Mouse (Mus musculus) kidney, postnatal 36 days (tissue): Measurements from ENCODE around the gene Rora.

ENCODE experiments used
- DNase-seq, 2 experiments: peaks; one replicate each; pipeline ENCODE4 v3.0.0; 2021 to 2022; ENCODE audit warnings: mixed read lengths in 2 of 2

The Rora gene

DNA sequence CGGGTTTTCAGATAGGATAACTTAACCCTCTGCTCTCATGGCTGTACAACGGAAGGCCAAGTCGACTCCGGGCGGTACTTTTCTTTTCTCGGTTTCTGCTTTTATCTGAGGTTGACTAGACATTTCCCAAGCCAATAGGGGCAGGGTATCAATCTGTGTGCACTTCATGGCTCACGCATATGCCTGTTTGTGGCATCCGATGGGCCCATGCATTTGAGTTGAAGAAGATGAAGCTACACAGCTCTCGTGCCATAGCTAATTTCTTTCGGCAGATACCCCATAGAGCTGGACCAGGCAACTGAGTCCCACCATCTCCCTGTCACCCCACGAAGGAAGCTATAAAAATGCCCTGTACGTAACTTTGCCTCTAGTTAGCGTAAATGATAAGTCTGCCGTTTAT is 641.3 kb downstream of the Rora start:
- no peak for DNase-seq

DNA sequence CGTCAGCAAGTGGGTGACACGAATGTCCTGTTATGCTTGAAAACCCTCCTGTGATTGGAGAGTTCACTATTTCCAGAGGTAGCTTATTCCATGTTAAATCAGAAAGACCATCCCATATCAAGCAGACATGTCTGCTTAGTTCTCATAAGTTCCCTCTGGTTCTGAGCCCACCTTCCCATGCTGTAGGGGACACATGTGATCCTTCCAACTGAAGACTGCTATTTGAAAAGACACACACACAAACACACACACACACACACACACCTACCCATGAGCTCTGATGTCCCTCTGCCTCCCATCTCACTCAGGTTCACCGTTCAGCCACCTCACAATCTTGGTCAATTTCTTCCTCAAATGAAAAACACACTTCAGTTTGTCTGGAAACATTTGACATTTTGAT is 642.2 kb downstream of the Rora start:
- no peak for DNase-seq

- DNase-seq: peak; percentile 85 to 87
Measured at GRCm38 (mm10) chr9:69296418-69296817, 642.8 kb downstream of the Rora start.

- no peak for DNase-seq
Measured at GRCm38 (mm10) chr9:69297766-69298375, 644.3 kb downstream of the Rora start.

DNA sequence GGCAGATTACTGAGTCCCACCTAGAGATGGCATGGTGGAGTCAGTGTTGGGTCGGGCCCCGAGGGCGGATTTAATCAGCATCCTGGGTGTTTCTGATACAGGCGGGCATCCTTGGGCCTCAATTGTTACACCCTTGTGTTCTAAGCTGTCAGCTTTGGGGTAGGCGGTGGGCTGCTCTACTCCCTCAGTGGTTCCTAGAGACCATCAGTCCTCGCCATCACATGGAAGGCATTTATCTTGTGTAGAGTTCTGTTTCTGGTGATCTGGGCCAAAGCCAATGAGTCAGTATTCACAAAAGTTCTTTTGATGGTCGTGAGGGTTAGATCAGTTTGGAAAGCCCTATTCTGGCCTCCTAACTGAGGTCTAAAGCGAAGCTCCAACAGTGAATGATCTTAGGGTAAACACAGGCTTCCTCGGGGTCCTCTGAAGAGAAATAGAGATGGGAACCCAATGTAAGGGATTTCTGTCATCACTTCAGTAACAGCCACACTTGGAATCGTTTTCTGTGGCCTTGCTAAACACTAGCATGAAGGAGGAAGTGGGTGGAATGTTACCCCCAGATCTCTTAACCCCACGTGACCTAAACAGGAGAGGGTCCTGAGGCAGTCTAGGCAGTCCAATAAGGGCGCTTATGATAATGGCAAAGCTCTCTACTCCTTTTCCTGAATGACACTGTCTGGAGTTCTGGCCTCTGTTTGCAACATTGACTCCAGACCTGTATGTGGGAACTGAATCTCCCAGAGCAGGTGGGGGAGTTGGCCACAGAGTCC is 645.2 kb downstream of the Rora start:
- DNase-seq: no peak

GRCm38 (mm10) chr9:69299484-69299883 is 645.9 kb downstream of the Rora start:
- no peak for DNase-seq

DNA sequence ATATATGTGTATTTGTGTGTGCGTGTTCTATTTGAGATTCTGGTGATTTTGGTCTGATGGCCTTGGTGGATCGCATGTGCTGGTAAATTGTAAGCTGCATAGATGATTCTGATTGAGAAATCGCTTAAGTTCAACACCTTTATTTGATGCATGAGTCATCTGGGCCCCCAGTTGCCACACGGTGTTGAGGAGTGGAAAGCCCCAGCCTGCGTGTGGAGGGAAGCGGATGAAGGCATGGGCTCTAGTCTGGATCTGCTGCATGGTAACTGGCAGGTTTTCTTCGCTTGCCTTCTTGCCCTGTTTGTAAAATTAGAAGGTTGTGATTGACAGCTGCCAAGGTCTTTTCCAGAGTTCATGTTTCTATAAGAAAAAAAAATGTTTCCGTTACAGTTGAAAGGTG is 646.7 kb downstream of the Rora start:
- no peak for DNase-seq

DNA sequence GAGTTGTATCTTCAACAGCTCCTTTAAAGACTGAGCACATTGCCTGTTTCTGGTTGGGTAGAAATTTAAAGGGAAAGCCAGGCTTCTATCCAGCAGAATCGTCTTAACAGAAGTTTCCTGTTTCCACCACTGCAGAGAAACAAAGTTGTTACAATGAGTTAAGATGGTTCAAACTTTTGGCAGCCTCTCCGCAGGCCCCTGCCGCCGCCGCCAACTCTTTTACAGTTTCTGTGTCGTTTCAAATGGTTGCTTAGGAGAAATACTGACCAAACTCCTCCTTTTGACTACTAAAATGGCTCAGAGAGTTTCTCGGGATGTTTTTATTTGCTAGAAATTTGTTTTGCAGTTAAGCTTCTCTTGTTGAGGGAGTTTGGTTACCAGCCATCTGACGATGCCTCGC is 647.9 kb downstream of the Rora start:
- peak; percentile 30 to 51 for DNase-seq

- DNase-seq: no peak
Measured at GRCm38 (mm10) chr9:69301955-69302354, 648.4 kb downstream of the Rora start.

DNA sequence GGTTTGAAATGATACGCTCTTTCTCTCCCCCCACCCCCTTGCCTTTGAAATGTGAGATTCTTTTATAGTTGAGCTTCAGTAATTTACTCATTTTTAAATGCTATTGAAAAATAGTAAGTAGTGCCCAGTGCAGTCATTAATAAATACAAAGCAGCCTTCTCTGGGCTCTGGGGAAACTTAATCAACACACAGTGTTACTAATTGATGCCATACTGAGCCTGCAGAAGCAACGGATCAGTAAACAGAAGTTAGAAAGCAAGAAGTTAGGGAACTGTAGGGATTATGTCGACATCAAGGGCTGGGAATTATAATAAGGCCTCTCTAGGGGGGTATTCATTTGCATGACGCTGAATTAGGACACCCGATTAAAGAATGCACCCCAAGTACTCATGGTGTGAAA is 649.3 kb downstream of the Rora start:
- DNase-seq: no peak

GRCm38 (mm10) chr9:69303346-69303944 is 649.9 kb downstream of the Rora start:
- no peak for DNase-seq

- DNase-seq: no peak
Measured at GRCm38 (mm10) chr9:69303962-69304361, 650.4 kb downstream of the Rora start.

GRCm38 (mm10) chr9:69304492-69304891 is 650.9 kb downstream of the Rora start:
- no peak for DNase-seq

DNA sequence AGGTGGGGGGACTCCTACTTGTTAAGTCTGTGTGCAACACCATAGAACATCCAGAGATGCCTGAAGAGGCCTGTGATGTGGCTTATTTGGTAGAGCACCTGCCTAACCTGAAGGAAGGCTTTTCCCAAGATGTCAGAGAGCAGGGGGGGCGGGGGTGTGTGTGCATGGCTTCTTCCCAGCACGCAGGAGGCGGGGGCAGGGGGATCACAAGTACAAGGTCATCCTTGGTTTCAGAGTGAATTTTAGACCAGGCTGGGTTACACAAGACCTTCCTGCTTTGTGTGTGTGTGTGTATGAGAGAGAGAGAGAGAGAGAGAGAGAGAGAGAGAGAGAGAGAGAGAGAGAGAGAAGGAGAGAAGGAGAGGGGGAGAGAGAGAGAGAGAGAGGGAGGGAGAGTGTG is 651.4 kb downstream of the Rora start:
- peak in 1 of 2 experiments; percentile 34 for DNase-seq

- DNase-seq: peak in 1 of 2 experiments; percentile 19
Measured at GRCm38 (mm10) chr9:69306734-69307528, 653.3 kb downstream of the Rora start.

DNA sequence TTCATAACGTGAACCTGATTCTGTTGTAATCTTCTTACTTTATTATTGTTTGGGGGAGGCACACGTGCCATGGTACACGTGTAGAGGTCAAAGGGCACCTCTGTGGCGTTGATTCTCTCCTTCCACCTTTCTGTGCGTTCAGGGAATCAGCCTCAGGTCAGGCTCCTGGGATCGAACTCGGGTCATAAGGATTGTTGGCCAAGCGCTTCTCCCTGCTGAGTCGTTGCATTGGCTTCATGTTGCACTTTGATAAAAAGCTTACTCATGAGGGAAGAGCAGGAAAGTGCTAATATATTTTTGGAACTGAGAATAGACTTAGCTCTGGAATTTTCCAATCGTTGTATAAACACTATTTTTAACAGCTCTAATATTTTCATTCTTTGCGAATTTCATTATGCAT is 654.4 kb downstream of the Rora start:
- DNase-seq: no peak

DNA sequence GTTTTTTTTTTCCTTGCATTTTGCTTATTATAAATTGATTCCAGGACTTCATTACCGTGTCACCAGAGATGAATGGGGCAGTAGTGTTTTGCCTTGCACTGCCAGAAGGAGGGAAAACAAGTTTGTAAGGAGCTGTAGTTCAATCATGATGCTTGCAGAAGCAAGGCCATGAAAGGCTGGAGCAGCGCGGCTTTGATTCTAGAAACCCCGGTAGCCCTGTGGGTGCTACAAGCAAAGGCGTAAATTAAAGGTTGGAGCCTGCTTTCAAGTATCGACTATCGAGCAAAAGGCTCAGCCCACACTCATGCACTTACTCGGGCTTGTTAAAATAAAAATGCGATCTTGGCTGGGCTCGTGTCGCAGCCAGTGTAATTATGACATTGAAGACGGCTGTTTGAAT is 656.9 kb downstream of the Rora start:
- no peak for DNase-seq

- no peak for DNase-seq
Measured at GRCm38 (mm10) chr9:69313297-69313696, 659.7 kb downstream of the Rora start.

- DNase-seq: no peak
Measured at GRCm38 (mm10) chr9:69314451-69315210, 661.0 kb downstream of the Rora start.

DNA sequence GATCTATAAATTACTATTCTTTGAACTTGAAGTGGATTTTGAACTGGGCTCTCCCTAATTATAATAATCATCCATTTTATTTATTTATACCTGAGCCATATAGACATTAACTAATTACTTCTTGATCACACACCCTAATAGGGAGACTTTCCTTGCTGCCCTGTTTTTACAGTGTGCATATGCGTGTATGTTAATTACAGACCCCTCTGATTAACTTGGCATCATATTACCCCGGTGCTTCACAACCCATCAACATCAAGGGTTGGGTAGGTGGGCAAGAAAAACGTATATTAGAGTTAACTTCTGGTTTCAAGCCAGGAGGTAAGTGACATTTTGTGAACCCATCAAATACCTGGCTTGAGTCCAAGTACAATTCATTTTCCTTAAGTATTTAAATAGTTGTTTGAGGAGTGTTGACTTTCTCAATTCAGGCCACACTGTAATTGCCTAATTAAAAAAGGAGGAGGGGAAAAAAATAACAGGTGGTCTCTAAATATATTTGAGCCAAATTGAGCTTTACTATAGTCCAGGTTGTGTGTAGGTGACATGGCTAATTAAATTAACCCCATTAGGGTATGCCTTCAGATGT is 664.0 kb downstream of the Rora start:
- DNase-seq: no peak

GRCm38 (mm10) chr9:69319434-69319833 is 665.8 kb downstream of the Rora start:
- no peak for DNase-seq
